Mouse (Mus musculus) limb, embryonic 14.5 days (tissue): ENCODE data around the gene Gcnt2. TPM values are rescaled to one million over a fixed set of nuclear protein-coding genes. Genes with fewer than 3 reads are reported as not detected.

Experiments
- ATAC-seq: fragments of 200-750 bp; cut with Nextera tagmentation; 2 replicates; pipeline ENCODE4 v1.8.0; 2017; ENCODE audit warnings: low read depth, moderate number of reproducible peaks, moderate TSS enrichment; ENCODE audit not compliant: low FRiP score
- DNase-seq: peaks from one replicate; pipeline ENCODE4 v3.0.0-alpha.2; 2015; ENCODE audit warnings: low spot score
- H3K27ac ChIP-seq: fragments of 300-500 bp; sonication (generic); replicated peaks from 2 replicates; pipeline ENCODE4 v1.5.1; 2014; ENCODE audit warnings: low read depth, mild to moderate bottlenecking, low read length, moderate library complexity, mixed read lengths
- H3K27me3 ChIP-seq: fragments of 300-500 bp; sonication (generic); 2 replicates; pipeline ENCODE4 v1.6.1; 2014; ENCODE audit warnings: low read length, mixed read lengths; ENCODE audit not compliant: control insufficient read depth, insufficient read depth
- H3K36me3 ChIP-seq: fragments of 300-500 bp; sonication (generic); 2 replicates; pipeline ENCODE4 v1.6.1; 2014; ENCODE audit warnings: mild to moderate bottlenecking, low read length, moderate library complexity, mixed read lengths; ENCODE audit not compliant: control insufficient read depth, insufficient read depth
- H3K4me1 ChIP-seq: fragments of 300-500 bp; sonication (generic); 2 replicates; pipeline ENCODE4 v1.6.1; 2014; ENCODE audit warnings: antibody characterized with exemption, low read length, mixed read lengths; ENCODE audit not compliant: control insufficient read depth, insufficient read depth
- H3K4me2 ChIP-seq: fragments of 300-500 bp; sonication (generic); replicated peaks from 2 replicates; pipeline ENCODE4 v1.6.1; 2014; ENCODE audit warnings: low read depth, mild to moderate bottlenecking, low read length, moderate library complexity; ENCODE audit not compliant: severe bottlenecking
- H3K4me3 ChIP-seq: fragments of 300-500 bp; sonication (generic); replicated peaks from 2 replicates; pipeline ENCODE4 v1.5.1; 2014; ENCODE audit warnings: low read length
- H3K9ac ChIP-seq: fragments of 300-500 bp; sonication (generic); 2 replicates; pipeline ENCODE4 v1.6.1; 2014; ENCODE audit warnings: mild to moderate bottlenecking, low read depth, low read length, moderate library complexity; ENCODE audit not compliant: severe bottlenecking
- H3K9me3 ChIP-seq: fragments of 300-500 bp; sonication (generic); 2 replicates; pipeline ENCODE4 v1.6.1; 2016; ENCODE audit warnings: low read length; ENCODE audit not compliant: control insufficient read depth
- POLR2A ChIP-seq: fragments of 200-500 bp; IDR thresholded peaks from 2 replicates; pipeline ENCODE4 v1.8.0; 2012; ENCODE audit warnings: inconsistent platforms, mild to moderate bottlenecking, moderate library complexity, borderline replicate concordance; ENCODE audit not compliant: insufficient read depth, insufficient read length; ENCODE audit errors: extremely low read depth
- WGBS: fragments of 180-500 bp; shearing (Covaris S2); extraction: QIAGEN DNeasy Blood & Tissue Kit; methylation state at CpG from one replicate; pipeline ENCODE4 v1.1.7; 2014; 5-methylcytosine and 5-hydroxymethylcytosine counted together
- polyA plus RNA-seq, 2 experiments: library from polyadenylated mRNA; depleted of rRNA in 1 of 2; stranded (reverse) in 1 of 2; unstranded in 1 of 2; fragments of >200 nt; fragmentation: Nextera tagmentation in 1 of 2; extraction: Ambion mirVana in 1 of 2; gene quantifications; 2 replicates each; pipeline versions ENCODE4 v1.2.1 to v1.2.3; 2012 to 2014

Gcnt2 gene
- polyA plus RNA-seq, 2 experiments = 1.7 to 2.5 TPM

GRCm38 (mm10) chr13:40855266-40855665 lies 4.3 kb upstream of the Gcnt2 start:
- H3K27me3 ChIP-seq = no peaks in the 10 kb centered on the region
- peak overlapping the region; percentile 51; the same call in 1 of the 2 replicates for H3K4me2 ChIP-seq
- WGBS = 68% methylated on average over 6 of the region's 6 CpGs
- H3K9ac ChIP-seq = no peak overlapping the region
- no peak overlapping the region for H3K4me3 ChIP-seq
- H3K9me3 ChIP-seq = no peaks in the 10 kb centered on the region
- DNase-seq = no peak
- no peak for TF ChIP-seq POLR2A
- H3K4me1 ChIP-seq = peaks cover 6% of the 10 kb centered on the region
- ATAC-seq = no peak
- H3K27ac ChIP-seq = no peak overlapping the region
- H3K36me3 ChIP-seq = no peaks in the 10 kb centered on the region

DNA sequence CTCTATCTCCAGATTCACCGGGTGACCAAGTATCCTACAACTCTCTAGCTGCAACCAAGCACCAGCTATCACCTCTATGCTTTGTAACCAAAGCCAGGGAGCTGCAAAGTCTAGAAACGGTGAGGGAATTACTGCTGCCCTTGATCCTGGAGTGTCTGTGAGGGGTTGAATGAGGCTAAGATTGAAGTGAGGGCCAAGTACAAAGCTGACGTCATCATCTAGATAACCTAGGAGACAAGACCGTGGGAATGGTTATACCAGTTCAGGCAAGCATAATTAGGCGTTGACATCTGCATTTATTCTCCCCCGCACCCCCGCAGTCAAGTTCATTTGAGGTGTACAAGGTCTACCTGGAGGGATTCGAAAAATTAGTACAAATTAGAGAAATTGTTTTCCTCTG lies 2.8 kb upstream of the Gcnt2 start:
- no peaks in the 10 kb centered on the region for H3K9me3 ChIP-seq
- no peak overlapping the region for H3K9ac ChIP-seq
- H3K27ac ChIP-seq = no peak overlapping the region
- no peak for DNase-seq
- H3K27me3 ChIP-seq = no peaks in the 10 kb centered on the region
- no peaks in the 10 kb centered on the region for H3K36me3 ChIP-seq
- peaks cover 6% of the 10 kb centered on the region for H3K4me1 ChIP-seq
- no peak for TF ChIP-seq POLR2A
- WGBS = 84% methylated on average over 8 of the region's 8 CpGs
- no peak overlapping the region for H3K4me2 ChIP-seq
- no peak overlapping the region for H3K4me3 ChIP-seq
- no peak for ATAC-seq

DNA sequence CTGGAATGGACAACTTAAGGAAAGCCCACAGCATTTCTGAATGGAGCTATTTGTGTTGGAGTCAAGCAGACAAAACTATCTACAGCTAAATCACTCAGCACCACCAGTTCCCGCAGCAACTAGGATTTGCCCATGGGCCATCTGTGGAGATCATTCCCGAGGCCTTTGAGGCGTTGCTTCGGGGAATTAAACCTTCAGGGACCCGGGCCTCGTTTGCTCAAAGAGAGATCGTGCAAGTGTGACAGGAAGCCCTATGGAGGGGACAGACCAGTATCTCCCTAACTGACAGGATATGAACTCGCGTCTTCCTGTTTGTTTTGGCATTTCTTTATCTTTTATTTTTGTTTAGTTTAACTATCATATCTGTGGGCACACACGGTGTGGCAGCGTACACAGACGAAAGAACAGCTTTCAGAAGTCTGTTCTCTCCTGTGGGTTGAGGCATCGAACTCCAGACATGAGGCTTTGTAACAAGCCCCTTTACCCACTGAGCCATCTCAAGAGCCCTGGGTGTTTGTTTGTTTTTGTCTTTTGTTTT lies 2.2 kb upstream of the Gcnt2 start:
- H3K4me3 ChIP-seq = no peak overlapping the region
- TF ChIP-seq POLR2A = no peak
- H3K4me2 ChIP-seq = no peak overlapping the region
- H3K9me3 ChIP-seq = no peaks in the 10 kb centered on the region
- ATAC-seq (no peak), DNase-seq (no peak)
- 73% methylated on average over 13 of the region's 13 CpGs for WGBS
- H3K36me3 ChIP-seq = no peaks in the 10 kb centered on the region
- H3K27ac ChIP-seq = no peak overlapping the region
- no peak overlapping the region for H3K9ac ChIP-seq
- no peaks in the 10 kb centered on the region for H3K27me3 ChIP-seq
- H3K4me1 ChIP-seq = peaks cover 6% of the 10 kb centered on the region

- H3K9ac ChIP-seq = peak overlapping the region; percentile 14; the same call in 1 of the 2 replicates
- peak overlapping the region; percentile 24; the same call in 1 of the 2 replicates for H3K4me3 ChIP-seq
- no peaks in the 10 kb centered on the region for H3K27me3 ChIP-seq
- ATAC-seq (no peak), DNase-seq (no peak)
- H3K4me1 ChIP-seq = peaks cover 6% of the 10 kb centered on the region
- H3K9me3 ChIP-seq = no peaks in the 10 kb centered on the region
- H3K36me3 ChIP-seq = no peaks in the 10 kb centered on the region
- H3K4me2 ChIP-seq = peak overlapping the region; percentile 48; the same call in 1 of the 2 replicates
- H3K27ac ChIP-seq = no peak overlapping the region
- WGBS = 67% methylated on average over 8 of the region's 8 CpGs
- TF ChIP-seq POLR2A = no peak
Measured at GRCm38 (mm10) chr13:40859225-40859624, 329 bp upstream of the Gcnt2 start.

GRCm38 (mm10) chr13:40863006-40863405 lies 3.5 kb downstream of the Gcnt2 start:
- no peak for ATAC-seq

More at GRCm38 (mm10) chr13:40863006-40863405, 3.5 kb downstream of the Gcnt2 start:
- Histone ChIP-seq H3K4me1 (peaks cover 6% of the 10 kb centered on the region), H3K27me3 (no peaks in the 10 kb centered on the region), H3K27ac (no peak overlapping the region), H3K9ac (no peak overlapping the region), H3K4me2 (no peak overlapping the region), H3K4me3 (no peak overlapping the region), H3K36me3 (no peaks in the 10 kb centered on the region), H3K9me3 (no peaks in the 10 kb centered on the region)
- no peak for DNase-seq
- WGBS = 90% methylated on average over 9 of the region's 9 CpGs
- no peak for TF ChIP-seq POLR2A
